Mouse (Mus musculus) embryonic facial prominence, embryonic 15.5 days (tissue): ENCODE data around the gene Hspb6. TPM values are rescaled to one million over a fixed set of nuclear protein-coding genes. Genes with fewer than 3 reads are reported as not detected.

Experiments used
- ATAC-seq: fragments of 200-750 bp; cut with Nextera tagmentation; 2 replicates; pipeline ENCODE4 v1.8.0; 2017; ENCODE audit warnings: low read depth, moderate TSS enrichment; ENCODE audit not compliant: insufficient number of reproducible peaks, low FRiP score, low TSS enrichment
- H3K27ac ChIP-seq: fragments of 300-500 bp; sonication (generic); replicated peaks from 2 replicates; pipeline ENCODE4 v1.5.1; 2015; ENCODE audit warnings: mild to moderate bottlenecking, inconsistent platforms
- H3K27me3 ChIP-seq: fragments of 300-500 bp; sonication (generic); 2 replicates; pipeline ENCODE4 v1.6.1; 2015; ENCODE audit warnings: inconsistent platforms
- H3K36me3 ChIP-seq: fragments of 300-500 bp; sonication (generic); 2 replicates; pipeline ENCODE4 v1.6.1; 2015; ENCODE audit warnings: mild to moderate bottlenecking, inconsistent platforms
- H3K4me1 ChIP-seq: fragments of 300-500 bp; sonication (generic); 2 replicates; pipeline ENCODE4 v1.6.1; 2015; ENCODE audit warnings: inconsistent platforms
- H3K4me2 ChIP-seq: fragments of 300-500 bp; sonication (generic); replicated peaks from 2 replicates; pipeline ENCODE4 v1.6.1; 2015; ENCODE audit warnings: mild to moderate bottlenecking, inconsistent platforms
- H3K4me3 ChIP-seq: fragments of 300-500 bp; sonication (generic); replicated peaks from 2 replicates; pipeline ENCODE4 v1.5.1; 2015; ENCODE audit warnings: mild to moderate bottlenecking, inconsistent platforms
- H3K9ac ChIP-seq: fragments of 300-500 bp; sonication (generic); 2 replicates; pipeline ENCODE4 v1.6.1; 2015; ENCODE audit warnings: inconsistent platforms
- H3K9me3 ChIP-seq: fragments of 300-500 bp; sonication (generic); replicated peaks from 2 replicates; pipeline ENCODE4 v1.6.1; 2016; ENCODE audit warnings: inconsistent platforms
- WGBS: fragments of 180-500 bp; shearing (Covaris S2); methylation state at CpG from one replicate; pipeline ENCODE4 v1.1.7; 2015; 5-methylcytosine and 5-hydroxymethylcytosine counted together
- polyA plus RNA-seq: library from polyadenylated mRNA; unstranded; fragments of >200 nt; fragmentation: Nextera tagmentation; extraction: Ambion mirVana; gene quantifications from 2 replicates; pipeline ENCODE4 v1.2.1, GENCODE M21; 2015

Gene Hspb6
- polyA plus RNA-seq, 1 experiment from 2014 or later, result 22.2 TPM

- peak; percentile 96 for ATAC-seq
- peak within 1 kb of the TSS; percentile 76 for H3K9ac ChIP-seq
- peak within 1 kb of the TSS; percentile 94 for H3K27ac ChIP-seq
- no peaks in the 10 kb centered on the region for H3K9me3 ChIP-seq
- peak within 1 kb of the TSS; percentile 85 for H3K4me2 ChIP-seq
- H3K27me3 ChIP-seq, result no peaks in the 10 kb centered on the region
- under 1% methylated on average over 52 of the region's 68 CpGs for WGBS
- peaks cover 31% of the 10 kb centered on the region for H3K36me3 ChIP-seq
- peaks cover 25% of the 10 kb centered on the region for H3K4me1 ChIP-seq
- peak within 1 kb of the TSS; percentile 92 for H3K4me3 ChIP-seq
These were observed 36.9 kb downstream of the Hspb6 start, which contains the start of gene Kmt2b for GRCm38 (mm10) chr7:30588676-30589434. Gene Kmt2b, minus strand, starts transcription at chr7:30588726.

GRCm38 (mm10) chr7:30589435-30590301 lies 37.7 kb downstream of the Hspb6 start:
- 28% methylated on average over 40 of the region's 40 CpGs for WGBS
- Histone ChIP-seq H3K27ac (peak overlapping the region; percentile 94), H3K4me1 (peaks cover 25% of the 10 kb centered on the region), H3K4me3 (peak overlapping the region; percentile 92), H3K9ac (peak overlapping the region; percentile 76), H3K9me3 (no peaks in the 10 kb centered on the region), H3K4me2 (peak overlapping the region; percentile 85), H3K27me3 (no peaks in the 10 kb centered on the region), H3K36me3 (peaks cover 23% of the 10 kb centered on the region)
- peak; percentile 53 for ATAC-seq

GRCm38 (mm10) chr7:30590927-30591604 lies 39.1 kb downstream of the Hspb6 start:
- Histone ChIP-seq H3K36me3 (peaks cover 9% of the 10 kb centered on the region), H3K4me1 (peaks cover 25% of the 10 kb centered on the region), H3K4me2 (no peak overlapping the region), H3K4me3 (no peak overlapping the region), H3K27ac (no peak overlapping the region), H3K27me3 (no peaks in the 10 kb centered on the region), H3K9ac (no peak overlapping the region), H3K9me3 (no peaks in the 10 kb centered on the region)
- WGBS, result 77% methylated on average over 9 of the region's 9 CpGs
- no peak for ATAC-seq

DNA sequence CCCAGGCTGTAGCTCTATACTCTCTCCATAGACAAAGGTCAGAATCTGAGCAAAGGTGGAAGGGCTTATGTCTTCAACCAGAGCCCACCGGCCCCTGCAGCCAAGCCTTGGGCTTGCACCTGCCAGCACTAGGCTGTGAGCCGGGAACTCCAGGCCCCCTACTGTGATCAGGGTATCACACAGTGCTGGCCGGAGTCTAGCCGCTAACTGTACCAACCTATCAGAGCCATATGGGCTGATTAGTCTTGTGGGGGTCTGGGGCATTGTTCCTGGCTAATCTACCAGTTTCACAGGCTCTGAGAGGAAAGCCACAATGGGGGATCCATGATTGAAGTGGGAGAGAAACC lies 39.6 kb downstream of the Hspb6 start:
- peaks cover 4% of the 10 kb centered on the region for H3K36me3 ChIP-seq
- 51% methylated on average over 4 of the region's 4 CpGs for WGBS
- no peaks in the 10 kb centered on the region for H3K9me3 ChIP-seq
- H3K27me3 ChIP-seq, result no peaks in the 10 kb centered on the region
- H3K4me3 ChIP-seq, result no peak overlapping the region
- H3K27ac ChIP-seq, result no peak overlapping the region
- ATAC-seq, result no peak
- no peak overlapping the region for H3K9ac ChIP-seq
- H3K4me1 ChIP-seq, result peaks cover 22% of the 10 kb centered on the region
- H3K4me2 ChIP-seq, result no peak overlapping the region

DNA sequence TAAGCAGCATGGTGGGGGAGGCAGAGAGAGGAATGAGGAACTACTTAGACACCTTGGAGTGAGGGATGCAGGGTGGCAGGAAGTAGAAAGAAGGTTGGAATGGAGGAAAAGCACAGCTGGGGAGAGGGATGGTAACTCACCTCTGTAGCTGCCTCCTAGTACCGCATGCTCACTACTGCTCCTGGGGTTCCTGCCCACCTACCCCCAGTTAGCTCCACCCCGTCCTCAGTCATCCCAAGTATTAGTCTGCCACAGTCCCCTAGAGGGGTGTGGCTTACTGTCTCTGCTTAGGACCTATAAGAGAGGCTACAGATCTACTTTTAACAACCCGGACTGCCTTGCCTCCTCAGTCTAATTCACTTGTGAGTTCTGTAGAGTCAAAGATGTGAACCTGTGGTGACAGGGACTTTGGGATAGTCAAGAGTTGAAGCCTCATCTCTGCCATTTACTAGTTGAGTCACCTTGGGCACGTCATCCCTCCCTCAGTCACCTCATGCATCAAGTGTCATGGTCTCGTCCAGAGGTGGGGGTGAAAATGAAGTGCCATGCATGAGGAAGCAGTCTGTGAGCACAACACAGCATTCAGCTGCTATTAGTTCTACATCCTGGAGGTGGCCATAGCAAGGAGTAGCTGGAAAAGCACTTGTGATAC lies 40.9 kb downstream of the Hspb6 start:
- no peaks in the 10 kb centered on the region for H3K36me3 ChIP-seq
- no peak overlapping the region for H3K9ac ChIP-seq
- no peaks in the 10 kb centered on the region for H3K27me3 ChIP-seq
- H3K9me3 ChIP-seq, result no peaks in the 10 kb centered on the region
- H3K4me1 ChIP-seq, result peaks cover 9% of the 10 kb centered on the region
- no peak overlapping the region for H3K4me3 ChIP-seq
- H3K4me2 ChIP-seq, result no peak overlapping the region
- H3K27ac ChIP-seq, result no peak overlapping the region
- no peak for ATAC-seq
- 48% methylated on average over 5 of the region's 5 CpGs for WGBS

DNA sequence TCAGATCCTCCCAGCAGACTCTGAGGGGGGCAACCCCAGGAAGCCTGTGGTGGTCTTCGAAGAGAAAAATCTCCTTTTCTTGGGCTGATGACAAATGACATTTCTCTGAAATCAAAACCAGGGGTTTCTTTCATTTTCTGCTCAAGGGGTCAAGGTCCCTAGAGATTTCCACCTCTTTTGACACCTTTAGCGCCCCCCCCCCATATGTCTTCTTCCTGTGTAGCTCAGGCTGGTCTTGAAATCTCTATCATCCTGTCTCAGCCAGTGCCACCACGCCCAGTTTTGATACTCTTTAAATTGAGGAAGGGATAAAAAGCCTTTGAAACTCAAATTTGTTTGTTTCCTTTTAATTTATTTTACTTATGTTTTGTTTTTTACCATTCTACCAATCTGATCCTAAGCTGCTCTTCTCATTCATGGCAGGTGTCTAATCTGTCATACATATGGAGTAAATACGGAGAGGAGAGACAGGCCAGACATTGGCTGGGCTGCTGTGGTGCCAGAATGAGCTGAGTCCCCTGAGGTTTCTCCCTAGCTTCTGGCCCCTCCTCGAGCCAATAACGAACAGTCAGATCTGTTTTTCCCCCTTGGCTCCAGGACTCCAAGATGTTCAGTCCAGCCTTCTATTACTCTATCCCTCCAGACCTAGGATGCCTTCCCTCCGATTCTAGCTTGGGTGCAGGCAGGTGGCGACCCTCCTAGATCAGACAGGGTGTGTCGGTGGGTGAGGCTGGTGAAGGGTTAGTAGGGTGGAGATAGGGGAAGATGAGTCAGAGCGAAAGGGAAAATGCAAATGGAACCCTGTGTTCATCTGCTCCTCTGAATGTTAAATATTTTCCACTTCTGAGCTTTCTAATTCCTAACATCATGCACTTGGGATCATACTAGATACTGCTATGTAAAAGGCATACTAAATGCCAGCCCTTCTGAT lies 41.9 kb downstream of the Hspb6 start:
- H3K4me1 ChIP-seq, result peaks cover 9% of the 10 kb centered on the region
- H3K36me3 ChIP-seq, result no peaks in the 10 kb centered on the region
- H3K27me3 ChIP-seq, result no peaks in the 10 kb centered on the region
- H3K9ac ChIP-seq, result no peak overlapping the region
- H3K9me3 ChIP-seq, result no peaks in the 10 kb centered on the region
- no peak overlapping the region for H3K4me3 ChIP-seq
- H3K4me2 ChIP-seq, result no peak overlapping the region
- WGBS, result 70% methylated on average over 10 of the region's 10 CpGs
- H3K27ac ChIP-seq, result no peak overlapping the region
- ATAC-seq, result no peak

- Histone ChIP-seq H3K4me2 (no peak overlapping the region), H3K27ac (no peak overlapping the region), H3K4me3 (no peak overlapping the region), H3K9ac (no peak overlapping the region), H3K27me3 (no peaks in the 10 kb centered on the region), H3K4me1 (peaks cover 9% of the 10 kb centered on the region), H3K36me3 (no peaks in the 10 kb centered on the region), H3K9me3 (no peaks in the 10 kb centered on the region)
- whole genome bisulfite sequencing, result 65% methylated on average over 4 of the region's 4 CpGs
- ATAC-seq, result no peak
These were observed 42.6 kb downstream of the Hspb6 start for GRCm38 (mm10) chr7:30594510-30595024.

GRCm38 (mm10) chr7:30596093-30596492 lies 44.1 kb downstream of the Hspb6 start:
- H3K9me3 ChIP-seq, result no peaks in the 10 kb centered on the region
- WGBS, result 71% methylated on average over 5 of the region's 5 CpGs
- no peak overlapping the region for H3K4me2 ChIP-seq
- no peak overlapping the region for H3K9ac ChIP-seq
- no peak overlapping the region for H3K27ac ChIP-seq
- no peaks in the 10 kb centered on the region for H3K27me3 ChIP-seq
- H3K36me3 ChIP-seq, result no peaks in the 10 kb centered on the region
- H3K4me1 ChIP-seq, result peaks cover 3% of the 10 kb centered on the region; the same call in 1 of the 2 replicates
- no peak for ATAC-seq
- no peak overlapping the region for H3K4me3 ChIP-seq

GRCm38 (mm10) chr7:30596811-30597210 lies 44.8 kb downstream of the Hspb6 start:
- WGBS, result 54% methylated on average over 5 of the region's 5 CpGs
- H3K27me3 ChIP-seq, result no peaks in the 10 kb centered on the region
- H3K4me2 ChIP-seq, result no peak overlapping the region
- no peak overlapping the region for H3K4me3 ChIP-seq
- H3K27ac ChIP-seq, result no peak overlapping the region
- no peaks in the 10 kb centered on the region for H3K9me3 ChIP-seq
- H3K4me1 ChIP-seq, result peaks cover 3% of the 10 kb centered on the region; the same call in 1 of the 2 replicates
- H3K9ac ChIP-seq, result no peak overlapping the region
- no peaks in the 10 kb centered on the region for H3K36me3 ChIP-seq
- no peak for ATAC-seq

DNA sequence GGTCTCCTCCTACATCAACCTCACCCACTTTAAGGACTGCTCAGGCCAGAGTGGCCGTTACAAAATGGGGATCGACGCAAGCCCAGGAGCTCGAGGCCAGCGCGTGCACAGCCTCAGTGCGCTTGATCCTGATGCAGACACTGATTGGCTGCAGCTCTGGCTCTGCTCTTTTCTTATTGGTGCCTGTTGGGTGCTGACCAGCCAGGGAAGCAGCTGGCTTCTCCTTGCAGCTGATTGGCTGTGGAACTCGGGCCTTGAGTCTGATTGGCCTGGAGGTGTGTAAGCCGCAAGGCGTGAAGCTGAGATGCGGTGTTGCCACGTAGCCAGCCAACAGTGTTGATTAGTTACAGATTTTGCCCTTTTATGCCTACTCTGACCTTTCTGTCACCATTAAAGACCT lies 46.8 kb downstream of the Hspb6 start, which contains the start of gene Zbtb32:
Gene Zbtb32 (minus strand): TSS at position 124 of the 400 bp plus-strand sequence.
- ATAC-seq, result no peak
- Histone ChIP-seq H3K36me3 (no peaks in the 10 kb centered on the region), H3K27me3 (no peaks in the 10 kb centered on the region), H3K4me2 (no peak within 1 kb of the TSS), H3K27ac (peak within 1 kb of the TSS; percentile 55), H3K9ac (no peak within 1 kb of the TSS), H3K4me3 (no peak within 1 kb of the TSS), H3K4me1 (peaks cover 3% of the 10 kb centered on the region; the same call in 1 of the 2 replicates), H3K9me3 (no peaks in the 10 kb centered on the region)
- WGBS, result 90% methylated on average over 12 of the region's 12 CpGs
